Mouse (Mus musculus) CD4-positive helper T cell, adult 2 months (primary cell): ENCODE measurements at regions not wholly inside any gene's neighbourhood (a gene's known extent, or its start where the extent isn't known, plus 50 kb on each side); places are given as distances from the start of the nearest gene placed in this dataset.

Experiments used
- DNase-seq: peaks from one replicate; pipeline ENCODE4 v3.0.0-alpha.2; 2012; ENCODE audit warnings: low read depth, missing footprints, low spot score

DNA sequence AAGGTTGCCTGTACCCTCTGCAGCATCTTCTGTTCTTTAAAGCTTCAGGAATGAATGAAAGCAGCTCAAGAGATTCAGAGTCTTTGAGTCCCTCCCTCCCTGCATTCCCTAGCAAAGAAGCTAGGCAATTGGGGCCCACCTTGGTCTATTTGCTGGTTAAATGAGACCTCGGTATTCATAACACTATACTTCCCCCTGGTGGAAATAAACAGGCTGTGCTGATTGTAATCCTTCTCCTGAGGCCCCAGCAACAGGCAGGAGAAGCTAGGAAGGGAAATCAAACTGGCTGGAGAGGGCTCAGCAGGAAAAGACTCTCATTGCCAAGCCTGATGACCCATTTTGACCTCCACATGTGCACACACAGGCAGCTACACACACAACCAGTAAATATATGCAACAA lies 137.1 kb downstream of the Sh3bp4 start:
- no peak for DNase-seq

DNA sequence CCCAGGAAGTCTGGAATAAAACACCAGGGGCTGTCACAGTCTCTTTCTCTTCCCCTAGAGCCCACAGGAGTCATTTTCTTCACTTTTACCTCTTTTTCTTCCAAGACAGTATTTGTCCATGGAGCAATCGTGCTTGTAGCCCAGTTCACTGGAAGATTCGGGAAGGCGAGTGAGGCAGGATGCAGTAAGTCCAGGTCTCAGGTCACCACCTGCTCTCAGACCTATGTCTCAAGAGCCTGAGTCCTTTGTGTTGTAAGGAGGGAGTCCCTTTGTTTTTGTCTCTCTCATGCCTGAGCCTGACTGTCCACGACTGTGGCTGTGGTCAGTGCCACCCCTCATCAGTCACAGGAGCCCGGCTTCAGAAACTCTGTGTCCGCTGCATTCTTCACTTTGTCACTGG lies 140.9 kb downstream of the Sh3bp4 start:
- no peak for DNase-seq

DNA sequence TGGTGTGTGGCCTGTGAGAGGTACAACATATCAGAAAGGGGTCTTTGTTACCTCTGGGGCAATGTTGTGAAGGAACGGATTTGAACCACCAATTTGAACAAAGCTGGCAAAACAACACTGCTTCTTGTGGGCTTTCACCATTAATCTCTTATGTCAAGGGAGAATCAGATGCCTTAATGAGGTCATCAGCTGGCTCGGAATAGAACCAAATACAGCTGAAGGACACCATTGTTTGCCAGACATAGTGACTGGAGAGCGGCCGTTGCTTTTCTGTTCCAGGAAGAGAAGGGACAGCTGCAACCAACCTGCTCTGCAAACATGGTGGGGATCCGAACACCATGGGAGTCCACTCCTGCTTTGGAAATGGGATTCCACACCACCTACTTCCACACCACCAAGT lies 158.2 kb downstream of the Sh3bp4 start:
- no peak for DNase-seq

DNA sequence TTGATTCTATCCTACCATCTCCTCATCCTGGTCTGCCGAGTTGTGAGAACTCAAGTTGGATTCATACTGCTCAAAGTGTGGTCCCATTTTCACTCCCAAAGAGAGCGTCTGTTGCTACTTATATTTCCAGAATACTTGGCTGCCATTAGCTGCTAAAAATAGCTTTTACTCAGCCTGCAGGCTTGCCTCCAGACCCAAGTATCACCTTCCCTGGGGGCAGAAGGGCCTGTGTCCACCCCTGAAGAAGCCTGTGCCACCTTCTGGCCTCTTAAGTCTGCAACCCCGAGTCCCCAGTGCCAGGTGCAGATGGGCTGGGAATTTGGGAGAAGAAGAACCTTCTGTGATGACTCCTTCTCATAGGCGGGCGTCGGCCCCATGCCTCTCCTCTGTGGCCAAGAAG lies 161.5 kb downstream of the Sh3bp4 start:
- no peak for DNase-seq

DNA sequence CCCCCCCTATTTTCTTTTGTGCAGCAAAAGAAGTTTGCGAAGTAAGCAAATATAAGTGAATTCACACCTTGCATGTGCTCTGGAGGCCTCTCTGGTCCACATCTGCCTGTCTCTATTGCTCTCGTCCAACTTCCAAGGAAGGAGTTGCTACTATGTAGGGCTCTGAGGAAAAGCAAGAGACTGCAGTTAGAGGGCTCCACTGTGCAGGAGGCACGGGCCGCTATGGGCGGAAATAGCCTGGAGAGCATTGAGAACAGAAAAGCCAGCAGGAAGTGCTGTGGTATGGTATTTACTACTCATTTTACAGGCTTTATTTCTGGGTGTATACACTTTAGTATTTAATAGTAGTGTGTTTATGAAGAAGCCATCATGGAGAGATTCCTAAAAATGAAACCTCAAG lies 162.2 kb downstream of the Sh3bp4 start:
- DNase-seq: no peak

DNA sequence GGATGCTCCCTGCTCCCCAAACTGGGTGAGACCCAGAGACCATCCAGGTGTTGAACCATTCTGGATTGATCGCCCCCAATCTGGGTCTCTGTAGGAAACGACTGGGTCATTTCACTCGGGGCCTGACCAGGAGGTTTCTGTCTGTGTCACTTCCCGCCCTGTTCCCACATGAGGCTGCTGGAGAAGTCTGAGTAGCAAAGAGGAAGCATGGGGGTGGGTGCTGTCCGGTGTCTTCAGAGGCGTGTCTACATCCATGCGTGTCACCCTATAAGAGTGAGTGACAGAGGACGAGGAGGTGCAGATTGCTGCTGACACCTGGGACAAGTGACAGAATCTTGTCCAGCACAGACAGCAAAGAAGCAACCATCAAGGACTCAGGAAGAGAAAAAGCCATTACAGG lies 164.7 kb downstream of the Sh3bp4 start:
- no peak for DNase-seq

DNA sequence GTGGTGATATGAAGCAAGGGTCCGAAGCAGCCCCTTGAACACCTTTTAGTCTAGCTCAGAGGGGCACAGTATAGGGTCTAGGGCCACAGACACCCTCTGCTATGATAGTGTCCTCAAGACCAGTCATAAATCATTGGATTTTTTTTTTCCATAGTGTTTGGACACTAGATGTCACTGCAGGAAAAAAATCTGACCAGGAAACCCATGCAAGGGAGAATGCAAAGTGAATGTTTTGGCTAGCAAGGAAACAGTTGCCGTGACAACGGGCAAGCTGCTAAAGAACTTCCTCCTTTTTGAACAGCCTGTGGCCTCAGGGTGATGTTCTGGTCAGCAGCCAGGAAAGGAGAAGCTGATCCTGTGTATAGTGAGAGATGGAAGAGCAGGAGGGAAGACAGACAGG lies 165.1 kb downstream of the Sh3bp4 start:
- DNase-seq: no peak

DNA sequence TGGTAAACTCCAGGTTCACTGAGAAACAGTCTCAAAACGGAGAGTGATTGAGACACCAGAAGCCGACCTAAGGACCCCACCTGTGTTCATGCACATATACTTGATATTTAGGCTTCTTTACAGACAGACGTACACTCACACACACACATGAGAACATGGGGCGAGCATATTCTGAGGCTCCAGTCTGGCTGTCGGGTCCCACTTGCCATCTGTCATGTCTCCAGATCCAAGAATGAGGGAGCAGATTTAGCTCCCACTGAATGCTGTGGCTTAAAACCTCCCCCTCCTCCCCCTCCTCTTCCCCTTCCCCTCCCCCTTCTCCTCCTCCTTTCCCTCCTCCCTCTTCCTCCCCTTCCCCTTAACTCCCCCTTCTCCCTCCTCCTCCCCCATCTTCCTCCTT lies 167.5 kb downstream of the Sh3bp4 start:
- DNase-seq: no peak

DNA sequence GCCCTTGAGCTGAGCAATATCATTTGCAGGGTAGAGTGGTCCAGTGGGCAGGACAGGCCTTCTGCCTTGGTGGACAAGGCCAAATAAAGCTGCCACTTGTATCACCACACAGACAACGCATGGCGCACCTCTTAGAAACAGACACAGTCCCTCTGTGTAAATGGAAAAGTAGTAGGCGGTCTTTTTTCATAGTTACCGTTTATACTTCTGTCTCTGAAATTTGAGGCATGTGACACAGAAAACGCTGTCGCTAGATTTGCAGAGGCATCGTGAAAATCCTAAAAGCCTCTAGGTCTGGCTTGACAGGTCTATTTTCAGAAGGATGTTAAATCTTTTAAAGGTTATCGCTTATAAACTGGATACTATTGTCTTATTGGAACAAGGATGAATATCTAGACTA lies 174.4 kb downstream of the Sh3bp4 start:
- DNase-seq: no peak

DNA sequence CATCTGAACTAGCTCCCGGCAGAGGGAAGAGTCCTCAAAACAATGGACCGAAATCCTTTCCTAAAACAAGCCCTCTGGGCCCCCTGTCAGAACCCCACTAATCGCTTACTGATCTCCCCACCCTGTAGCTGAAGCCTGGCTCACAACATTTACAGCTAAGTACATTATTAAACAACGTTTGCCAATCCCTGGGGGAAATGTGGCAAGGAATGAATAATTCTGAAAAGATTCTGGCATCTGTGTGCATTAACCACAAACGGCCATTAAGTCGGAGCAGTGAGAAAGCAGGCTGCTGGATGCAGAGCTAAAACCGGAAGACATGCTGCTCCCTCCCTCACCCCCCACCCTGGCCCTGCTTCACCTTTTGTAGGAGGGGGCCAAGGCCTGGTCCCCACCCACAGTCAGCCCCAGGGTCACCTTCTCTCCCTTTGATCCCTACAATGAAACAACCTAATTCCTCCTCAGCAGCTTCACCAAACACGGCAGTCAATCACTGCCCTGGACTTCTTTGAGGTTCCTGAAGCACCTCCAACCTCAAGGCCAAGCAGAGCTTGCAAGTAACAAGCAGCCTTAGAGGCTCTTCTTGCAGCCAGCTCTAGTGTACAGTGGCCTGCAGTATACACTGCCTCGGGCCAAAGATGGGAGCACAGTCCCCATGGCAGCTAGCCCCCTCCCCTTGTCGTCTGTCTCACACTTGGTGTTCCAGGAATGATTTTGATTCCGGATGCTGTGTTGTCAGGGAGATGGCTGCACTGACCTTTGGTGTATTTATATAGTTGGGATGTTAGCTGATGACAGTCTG lies 175.2 kb downstream of the Sh3bp4 start:
- DNase-seq: no peak

DNA sequence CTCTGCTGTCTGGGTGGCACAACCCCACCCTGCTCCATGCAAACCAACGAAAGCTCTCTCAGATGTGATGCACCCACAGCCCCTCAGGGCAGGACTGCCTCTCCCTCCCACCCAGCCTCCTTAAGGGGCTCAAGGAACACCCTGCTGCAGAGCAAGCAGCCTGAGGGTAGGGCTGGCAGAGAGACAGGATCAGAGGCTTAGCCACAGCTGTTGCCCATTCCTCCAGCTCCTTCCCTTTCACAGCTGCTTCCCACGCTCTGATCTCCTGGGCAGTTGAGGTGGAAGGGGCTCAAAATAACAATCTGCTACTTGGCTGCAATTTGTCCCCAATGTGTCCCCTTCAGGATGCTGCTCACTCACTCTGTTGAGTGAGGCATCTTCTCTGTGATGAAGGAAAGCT lies 181.5 kb downstream of the Sh3bp4 start:
- DNase-seq: no peak

DNA sequence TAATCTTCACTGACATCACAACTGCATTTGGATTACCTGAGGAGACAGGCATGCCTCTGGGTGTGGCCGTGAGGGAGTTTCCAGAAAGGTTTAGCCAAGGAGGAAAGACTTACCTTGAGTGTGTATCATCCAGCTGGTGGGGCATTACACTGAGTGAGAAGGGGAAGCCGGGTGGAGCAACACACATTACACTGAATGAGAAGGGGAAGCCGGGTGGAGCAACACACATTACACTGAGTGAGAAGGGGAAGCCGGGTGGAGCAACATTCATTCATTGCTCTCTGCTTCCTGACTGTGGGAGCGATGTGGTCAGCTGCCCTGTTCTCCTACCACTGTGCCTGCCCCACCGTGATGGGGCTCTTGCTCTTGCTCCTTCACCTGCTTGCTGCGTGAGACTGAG lies 182.3 kb downstream of the Sh3bp4 start:
- DNase-seq: no peak

DNA sequence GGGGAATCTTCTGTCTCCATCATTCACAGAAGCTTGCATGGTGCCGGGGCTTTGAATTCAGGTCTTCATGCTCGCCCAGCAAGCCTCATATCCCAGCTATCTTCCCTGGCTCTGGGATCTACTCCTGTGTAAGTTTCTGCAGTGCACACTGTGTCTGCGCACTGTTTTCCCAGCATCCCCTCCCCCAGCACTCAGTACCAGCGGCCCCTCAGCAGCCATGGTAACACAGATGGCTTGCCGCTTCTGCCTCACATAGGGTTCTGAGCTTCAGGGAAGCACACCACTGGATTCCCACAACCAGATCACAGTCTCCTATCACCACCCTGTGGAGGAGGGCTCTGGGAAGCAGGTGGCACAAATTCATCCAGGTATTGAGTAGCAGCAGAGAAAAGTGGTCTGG lies 187.7 kb downstream of the Sh3bp4 start:
- no peak for DNase-seq

DNA sequence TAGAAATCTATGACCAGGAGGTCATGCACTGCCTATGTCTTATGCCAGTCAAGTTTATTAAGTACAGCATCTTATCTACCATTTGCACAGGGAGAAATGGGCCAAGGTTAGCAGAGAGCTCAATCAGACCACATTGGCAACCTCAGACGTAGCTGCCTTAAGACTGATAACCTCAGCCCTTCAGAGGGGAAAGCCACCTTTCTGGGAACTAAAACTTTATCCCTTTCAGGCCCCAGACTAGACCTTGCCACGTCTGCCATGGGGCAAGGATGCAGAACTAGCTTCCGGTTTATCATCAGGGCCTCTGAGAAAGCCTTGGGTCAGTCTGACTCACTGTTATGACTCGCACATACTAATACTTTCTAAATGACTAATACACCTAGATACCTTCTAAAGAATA lies 188.8 kb upstream of the Agap1 start:
- no peak for DNase-seq

DNA sequence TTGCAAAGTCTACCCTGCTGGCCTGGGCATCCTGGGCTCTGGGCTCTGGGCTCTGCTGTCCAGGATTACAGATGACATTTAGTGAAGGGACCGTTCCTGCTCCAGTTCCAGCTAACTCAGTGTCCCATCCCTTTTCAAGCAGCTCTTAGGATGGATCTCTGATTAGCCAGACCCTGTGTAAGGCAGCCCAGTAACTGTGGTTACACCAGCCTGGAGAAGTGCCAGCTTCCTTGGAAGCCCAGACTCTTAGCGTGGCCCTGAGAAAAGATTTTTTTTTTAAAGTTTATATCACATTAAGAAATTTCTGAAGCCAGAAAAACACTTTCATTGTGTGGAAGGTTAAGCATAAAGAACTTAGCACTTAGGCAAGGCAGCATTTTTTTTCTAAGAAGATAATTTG lies 185.8 kb upstream of the Agap1 start:
- no peak for DNase-seq

DNA sequence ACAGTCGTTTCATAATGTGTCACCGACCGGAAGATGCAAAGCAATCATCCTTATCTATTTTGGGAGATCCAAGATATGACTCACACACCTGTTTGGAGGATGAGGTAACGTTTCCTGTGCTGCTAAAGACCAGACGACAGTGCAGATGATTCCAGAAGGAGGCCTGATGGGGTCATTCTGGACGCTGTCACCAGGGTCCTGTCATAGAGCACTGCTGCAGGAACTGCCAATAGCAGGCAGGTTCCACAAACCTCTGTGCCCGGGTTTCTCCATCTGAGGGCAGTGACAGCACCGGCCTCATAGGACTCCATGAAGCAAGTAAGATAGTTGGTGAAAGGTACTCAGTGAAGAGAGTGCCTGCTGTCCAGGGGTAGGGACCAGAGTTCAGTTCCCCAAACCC lies 182.9 kb upstream of the Agap1 start:
- peak; percentile 11 for DNase-seq

DNA sequence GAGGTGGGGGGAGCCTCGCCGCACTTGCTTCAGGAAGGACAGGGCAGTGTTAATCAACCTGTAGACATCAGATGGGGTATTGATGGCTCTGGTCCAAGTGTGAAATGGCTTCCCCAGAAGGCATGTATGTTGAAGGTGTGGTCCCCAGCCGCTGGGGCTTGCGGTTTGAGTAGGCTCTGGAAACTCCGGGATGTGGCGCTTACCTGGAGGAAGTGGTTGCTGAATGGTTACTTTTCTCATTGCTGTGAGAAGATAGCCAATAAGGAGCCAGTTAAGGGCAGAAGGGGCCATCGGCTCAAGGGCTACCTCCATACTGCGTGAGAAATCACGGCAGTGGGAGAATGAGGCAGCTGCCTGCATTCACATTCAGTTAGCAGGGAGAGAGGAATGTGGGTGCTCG lies 181.6 kb upstream of the Agap1 start:
- no peak for DNase-seq

DNA sequence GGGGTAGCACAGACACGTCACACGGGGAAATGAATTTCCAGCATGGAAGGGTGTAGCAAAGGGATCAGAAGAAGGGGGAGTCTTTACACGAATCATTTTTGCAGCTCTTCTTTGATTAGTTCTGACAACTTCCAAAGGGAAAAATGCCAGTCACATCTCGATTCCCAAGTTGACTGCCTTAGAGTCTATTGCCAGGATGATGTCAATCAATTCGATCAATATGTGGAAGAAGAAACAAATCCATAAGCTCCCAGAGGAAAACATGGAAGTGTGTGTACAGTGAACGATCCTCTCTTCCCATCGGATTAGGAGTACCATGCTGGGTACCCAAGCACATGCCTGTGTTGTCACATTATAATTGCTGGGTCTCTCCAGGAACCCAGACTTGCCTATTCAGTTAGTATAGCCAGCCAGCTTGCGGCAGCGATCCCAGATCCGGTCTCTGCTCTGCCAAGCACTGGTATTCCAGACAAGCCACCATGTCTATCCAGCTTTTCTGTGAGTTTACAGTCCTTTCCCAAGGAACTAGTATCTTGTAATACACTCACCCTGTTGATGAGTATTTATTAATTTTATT lies 180.7 kb upstream of the Agap1 start:
- DNase-seq: no peak

DNA sequence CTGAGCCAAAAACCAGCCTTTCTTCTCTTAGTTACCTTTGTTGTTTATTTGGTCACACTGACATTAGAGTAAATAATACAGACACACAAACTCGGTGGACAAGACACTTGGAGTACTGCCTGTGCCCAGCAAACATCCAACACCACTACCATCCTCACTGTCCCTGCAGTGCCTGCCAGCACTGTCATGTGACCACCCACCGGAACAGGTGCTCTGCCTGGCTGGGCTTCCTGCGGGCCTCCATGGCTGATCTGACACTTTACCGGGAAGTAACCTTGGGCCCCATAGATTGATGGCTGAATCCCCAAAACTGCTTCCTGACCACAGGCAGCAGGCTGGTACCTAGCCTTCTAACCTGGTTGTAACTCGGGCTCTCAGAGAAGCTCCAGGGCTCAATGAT lies 175.2 kb upstream of the Agap1 start:
- DNase-seq: no peak

DNA sequence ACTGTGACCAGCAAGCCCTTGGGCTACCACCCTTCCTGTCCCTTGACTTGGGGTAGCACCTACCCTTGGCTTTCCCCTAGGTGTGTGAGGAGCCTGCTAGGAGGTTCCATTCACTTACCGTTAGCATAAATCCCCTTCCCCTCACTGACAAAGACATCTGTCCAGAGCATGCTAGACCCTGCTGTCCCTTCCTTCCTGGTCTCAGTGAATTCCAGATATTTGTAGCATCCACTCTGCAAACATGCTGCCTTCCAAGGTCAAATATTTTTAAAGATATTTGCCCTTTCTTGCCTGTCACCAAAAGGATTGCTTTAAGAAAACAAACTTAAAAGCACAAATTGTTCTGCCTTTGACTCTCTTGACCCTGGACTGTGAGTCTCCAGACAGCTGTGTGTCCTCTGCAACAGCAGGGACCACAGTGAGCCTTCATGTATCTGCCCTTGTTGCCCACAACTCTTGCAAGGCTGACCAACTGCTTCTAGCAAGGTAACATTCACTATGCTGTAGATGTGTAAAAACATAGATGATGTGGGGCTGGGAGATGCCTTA lies 173.4 kb upstream of the Agap1 start:
- DNase-seq: no peak

DNA sequence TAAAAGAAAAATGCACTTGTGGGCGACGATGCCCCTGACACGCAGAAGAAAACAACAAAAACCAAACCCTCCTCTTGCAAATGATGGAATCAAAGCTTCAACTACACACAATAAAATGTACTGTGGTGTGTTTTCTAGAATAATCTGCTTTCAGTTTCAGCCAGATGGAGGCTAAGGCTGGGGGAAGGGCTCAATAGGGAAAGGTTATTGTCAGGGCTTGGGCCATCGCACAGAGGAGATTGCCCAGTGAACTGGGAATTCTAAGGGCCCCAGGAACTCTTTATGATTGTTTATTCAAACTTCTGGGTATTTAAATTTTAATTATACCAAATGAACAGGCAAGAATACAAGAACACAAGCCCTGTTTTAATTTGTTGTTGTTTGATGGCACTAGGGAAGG lies 169.6 kb upstream of the Agap1 start:
- DNase-seq: no peak

DNA sequence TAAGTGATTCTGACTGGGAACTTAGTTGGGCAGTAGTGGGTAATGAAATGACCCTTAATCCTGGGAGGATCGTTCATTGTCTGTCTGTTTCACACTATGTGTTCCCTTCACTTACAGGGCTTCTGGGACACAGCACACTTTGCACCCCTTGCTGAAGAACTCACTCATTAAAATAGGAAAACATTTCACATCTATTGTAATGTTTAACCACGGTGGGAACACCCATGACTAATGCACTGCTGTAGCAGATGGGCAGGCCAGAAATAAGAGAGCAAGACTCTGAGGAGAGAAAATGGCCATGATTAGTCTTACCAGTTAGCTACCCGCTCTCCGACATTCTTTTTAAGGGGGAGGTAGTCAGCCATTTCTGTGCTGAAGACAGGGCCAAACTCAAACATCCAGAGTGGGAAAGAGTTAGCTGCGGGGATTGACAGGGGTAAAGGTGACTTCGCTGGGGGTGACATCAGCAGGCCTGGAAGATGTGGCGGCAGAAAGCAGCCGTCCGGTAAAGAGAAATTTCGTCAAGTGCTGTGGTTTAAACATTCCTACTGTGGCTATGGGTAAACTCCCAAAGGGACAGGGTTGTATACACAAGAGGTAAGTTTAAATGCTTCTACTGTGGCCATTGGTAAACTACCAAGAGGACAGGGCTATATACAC lies 167.3 kb upstream of the Agap1 start:
- DNase-seq: no peak

DNA sequence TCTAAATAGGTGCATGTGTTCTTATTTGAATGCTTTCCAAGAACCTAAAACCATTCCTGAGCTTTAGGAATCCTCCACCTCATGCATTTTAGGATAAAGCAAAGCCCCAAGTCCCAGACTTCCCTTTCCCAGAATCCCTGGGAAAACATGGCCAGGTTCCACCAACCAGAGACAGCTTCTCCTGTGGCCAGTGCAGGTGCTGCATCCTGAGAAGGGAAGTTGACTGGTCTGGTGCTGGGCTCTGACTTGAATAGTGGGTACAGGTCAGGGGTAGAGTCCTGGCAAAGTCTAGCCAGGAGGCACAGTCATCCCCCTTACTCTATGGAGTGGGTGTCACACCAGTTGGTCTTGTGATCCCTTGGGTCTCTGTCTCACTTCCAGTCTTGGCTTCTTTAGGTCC lies 166.6 kb upstream of the Agap1 start:
- DNase-seq: no peak
